7 mouse cellular contexts compared by ENCODE assay signal in genomic region chr1:38987865-38988211, GRCm38 (mm10). TPM values are rescaled to one million over a fixed set of nuclear protein-coding genes. Genes with fewer than 3 reads are reported as not detected.
DNase-seq lines count a peak whose midpoint lies in the region; ATAC-seq lines count a peak whose summit lies in the region.

No protein-coding gene starts in this region.

- H3K27me3 ChIP-seq in lung, embryonic 16.5 days (ENCODE audit: control insufficient read depth, insufficient read depth, low read depth, low read length), result no peaks in the 10 kb centered on the region
- H3K27me3 ChIP-seq in erythroblast, embryonic 14.5 days (ENCODE audit: control insufficient read depth), result no peaks in the 10 kb centered on the region
- H3K27me3 ChIP-seq in limb, embryonic 15.5 days, result no peaks in the 10 kb centered on the region
- no peaks in the 10 kb centered on the region for H3K27me3 ChIP-seq in stomach, embryonic 15.5 days (replicated peaks)

- peak overlapping the region; percentile 92 for H3K4me3 ChIP-seq in lung, embryonic 16.5 days (ENCODE audit: low read length)
- peak overlapping the region; percentile 89 for H3K4me3 ChIP-seq in erythroblast, embryonic 14.5 days (replicated peaks)
- peak overlapping the region; percentile 80 for H3K4me3 ChIP-seq in limb, embryonic 15.5 days
- peak overlapping the region; percentile 83 for H3K4me3 ChIP-seq in stomach, embryonic 15.5 days (replicated peaks)

- H3K4me2 ChIP-seq in lung, embryonic 16.5 days (ENCODE audit: low read depth, low read length), result peak overlapping the region; percentile 87
- peak overlapping the region; percentile 56 for H3K4me2 ChIP-seq in limb, embryonic 15.5 days
- peak overlapping the region; percentile 80 for H3K4me2 ChIP-seq in stomach, embryonic 15.5 days

- peak overlapping the region; percentile 92 for H3K9ac ChIP-seq in lung, embryonic 16.5 days (ENCODE audit: low read length)
- peak overlapping the region; percentile 67 for H3K9ac ChIP-seq in limb, embryonic 15.5 days
- H3K9ac ChIP-seq in stomach, embryonic 15.5 days, result peak overlapping the region; percentile 59

- no peaks in the 10 kb centered on the region for H3K9me3 ChIP-seq in lung, embryonic 16.5 days (ENCODE audit: control insufficient read depth, low read length)
- H3K9me3 ChIP-seq in erythroblast, embryonic 14.5 days (ENCODE audit: control insufficient read depth, low read length), result no peaks in the 10 kb centered on the region
- no peaks in the 10 kb centered on the region for H3K9me3 ChIP-seq in limb, embryonic 15.5 days
- H3K9me3 ChIP-seq in stomach, embryonic 15.5 days, result no peaks in the 10 kb centered on the region

- peaks cover 10% of the 10 kb centered on the region; the same call in 1 of the 2 replicates for H3K4me1 ChIP-seq in lung, embryonic 16.5 days (replicated peaks; ENCODE audit: control insufficient read depth, insufficient read depth, low read length)
- peaks cover 21% of the 10 kb centered on the region for H3K4me1 ChIP-seq in erythroblast, embryonic 14.5 days (ENCODE audit: control insufficient read depth)
- H3K4me1 ChIP-seq in limb, embryonic 15.5 days, result peaks cover 20% of the 10 kb centered on the region
- peaks cover 10% of the 10 kb centered on the region; the same call in 1 of the 2 replicates for H3K4me1 ChIP-seq in stomach, embryonic 15.5 days

- WGBS in lung, embryonic 16.5 days, result 2% methylated on average over 25 of the region's 25 CpGs
- WGBS in limb, embryonic 15.5 days, result under 1% methylated on average over 25 of the region's 25 CpGs
- under 1% methylated on average over 25 of the region's 25 CpGs for WGBS in stomach, embryonic 15.5 days

- peak; percentile 91 for ATAC-seq in lung, embryonic 16.5 days (ENCODE audit: low read depth)
- peak; percentile 79; the same call in 1 of the 2 replicates for ATAC-seq in limb, embryonic 15.5 days (ENCODE audit: insufficient number of reproducible peaks, low FRiP score, low TSS enrichment, low read depth)
- ATAC-seq in stomach, embryonic 15.5 days (ENCODE audit: insufficient read depth, low FRiP score, low read depth), result peak; percentile 87

- H3K36me3 ChIP-seq in lung, embryonic 16.5 days (ENCODE audit: control insufficient read depth, insufficient read depth, low read length), result peaks cover 6% of the 10 kb centered on the region
- peaks cover 5% of the 10 kb centered on the region for H3K36me3 ChIP-seq in erythroblast, embryonic 14.5 days (ENCODE audit: control insufficient read depth)
- H3K36me3 ChIP-seq in limb, embryonic 15.5 days, result peaks cover 18% of the 10 kb centered on the region
- 0 out of 2 replicates have a peak, but pooled peaks cover 8% of the 10 kb centered on the region for H3K36me3 ChIP-seq in stomach, embryonic 15.5 days

- peak overlapping the region; percentile 86 for H3K27ac ChIP-seq in lung, embryonic 16.5 days (ENCODE audit: low read length)
- H3K27ac ChIP-seq in limb, embryonic 15.5 days, result peak overlapping the region; percentile 89
- H3K27ac ChIP-seq in stomach, embryonic 15.5 days, result peak overlapping the region; percentile 90

- no peak for DNase-seq in lung, postnatal 25 days (ENCODE audit: low spot score)
- no peak for DNase-seq in cerebellum, adult 18-20 months
- no peak for DNase-seq in spleen, postnatal 14 days (ENCODE audit: low spot score in 2 of 2)

RNA-seq across cellular contexts. Expression of gene Pdcl3, which starts 2.4 kb away (rescaled TPM):
- polyA plus RNA-seq in lung, embryonic 16.5 days (2015; fragmentation: Nextera tagmentation; extraction: Ambion mirVana), result 167 and 181 TPM in 2 replicates
- polyA plus RNA-seq in erythroblast, embryonic 14.5 days (2012), result 0.99 and 1.4 TPM in 2 replicates
- polyA plus RNA-seq in limb, embryonic 15.5 days (2015; fragmentation: Nextera tagmentation; extraction: Ambion mirVana), result 157 and 176 TPM in 2 replicates
- polyA plus RNA-seq in stomach, embryonic 15.5 days (2015; fragmentation: Nextera tagmentation; extraction: Ambion mirVana), result 174 and 176 TPM in 2 replicates

RNA-seq across cellular contexts. Expression of gene Nms, which starts 48.9 kb away (rescaled TPM):
- not detected in 2 replicates for polyA plus RNA-seq in lung, embryonic 16.5 days (2015; fragmentation: Nextera tagmentation; extraction: Ambion mirVana)
- not detected in 2 replicates for polyA plus RNA-seq in erythroblast, embryonic 14.5 days (2012)
- not detected in 2 replicates for polyA plus RNA-seq in limb, embryonic 15.5 days (2015; fragmentation: Nextera tagmentation; extraction: Ambion mirVana)
- not detected in 2 replicates for polyA plus RNA-seq in stomach, embryonic 15.5 days (2015; fragmentation: Nextera tagmentation; extraction: Ambion mirVana)

Comparison
In these comparisons a context has a peak if more than half of its experiments do, and no peak if none do; other contexts are left out.
1. RNA of gene Pdcl3, which starts 2.4 kb away (polyA plus RNA-seq): 167 to 181 TPM in lung, embryonic 16.5 days, 174 to 176 TPM in stomach, embryonic 15.5 days and 157 to 176 TPM in limb, embryonic 15.5 days; 0.99 to 1.4 TPM in erythroblast, embryonic 14.5 days; every median in the first group is over 10 times any median in the second.
2. Peak in every context shown above with its lines, with median percentiles within 50 percentile points of each other: ATAC-seq, H3K27ac ChIP-seq, H3K4me2 ChIP-seq, H3K4me3 ChIP-seq and H3K9ac ChIP-seq.